In the genomic region with DNA sequence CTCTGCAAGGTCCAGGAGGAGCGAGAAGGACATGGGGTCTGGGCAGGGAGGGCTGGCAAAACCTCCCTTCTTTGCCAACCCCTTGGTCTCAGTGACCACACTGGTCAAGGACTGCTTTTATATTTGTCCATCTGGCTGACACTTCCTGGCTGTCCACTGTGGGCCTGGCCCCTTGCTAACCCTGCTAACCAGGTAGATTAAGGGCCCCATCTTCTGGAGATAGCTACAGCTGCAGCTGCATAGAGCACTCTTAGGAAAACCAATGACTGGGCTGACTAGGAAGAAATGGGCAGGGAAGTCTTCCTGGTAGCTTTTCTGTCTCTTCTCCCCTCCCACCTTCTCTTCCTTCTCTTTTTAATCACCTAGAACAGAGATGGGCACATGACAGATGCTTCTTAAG, we compare ENCODE assay signal across 18 mouse cellular contexts. TPM values are rescaled to one million over a fixed set of nuclear protein-coding genes. Genes with fewer than 3 reads are reported as not detected.
DNase-seq lines count a peak whose midpoint lies in the region; ATAC-seq and TF ChIP-seq lines count a peak whose summit lies in the region.
"Had no signal": no experiment of that assay in that cellular context is flagged by ENCODE, and none has a peak within 500 bp of the region (broad histone marks: within the 10 kb centered on the region; RNA-seq: fewer than 3 reads in every experiment).

No protein-coding gene starts in this region.

- no peak for ATAC-seq in hindbrain, postnatal 0 days
- no peak for ATAC-seq in hindbrain, embryonic 14.5 days (ENCODE audit: low FRiP score)
- no peak for ATAC-seq in lung, embryonic 14.5 days (ENCODE audit: insufficient read depth)
- peak; percentile 67 for ATAC-seq in liver, postnatal 0 days
- ATAC-seq: forebrain, embryonic 16.5 days had no signal

- no peaks in the 10 kb centered on the region for H3K9me3 ChIP-seq in hindbrain, postnatal 0 days (ENCODE audit: low read length)
- no peaks in the 10 kb centered on the region for H3K9me3 ChIP-seq in hindbrain, embryonic 14.5 days (ENCODE audit: control insufficient read depth, low read length)
- no peaks in the 10 kb centered on the region for H3K9me3 ChIP-seq in lung, embryonic 14.5 days (ENCODE audit: low read depth, low read length)
- H3K9me3 ChIP-seq in liver, postnatal 0 days (ENCODE audit: low read length) = no peaks in the 10 kb centered on the region
- H3K9me3 ChIP-seq: neural tube, embryonic 12.5 days had no signal

- no peak overlapping the region for H3K9ac ChIP-seq in hindbrain, postnatal 0 days (replicated peaks; ENCODE audit: low read length)
- no peak overlapping the region for H3K9ac ChIP-seq in hindbrain, embryonic 14.5 days
- no peak overlapping the region for H3K9ac ChIP-seq in lung, embryonic 14.5 days
- no peak overlapping the region for H3K9ac ChIP-seq in liver, postnatal 0 days (replicated peaks)
- H3K9ac ChIP-seq: neural tube, embryonic 12.5 days had no signal

- DNase-seq in adrenal gland, postnatal 10 days = peak; percentile 40
- no peak for DNase-seq in adrenal gland, adult 18-20 months (ENCODE audit: low spot score in 2 of 2)
- no peak for DNase-seq in hindbrain, postnatal 0 days (ENCODE audit: low spot score)
- no peak for DNase-seq in hindbrain, embryonic 14.5 days (ENCODE audit: low spot score)
- no peak for DNase-seq in lung, embryonic 14.5 days
- DNase-seq in lung, postnatal 14 days = no peak
- no peak for DNase-seq in liver, postnatal 0 days
- no peak for DNase-seq in right cerebral cortex, postnatal 10 days (ENCODE audit: low spot score in 2 of 2)
- DNase-seq: midbrain, embryonic 14.5 days; retina, postnatal 1 day had no signal

- H3K4me1 ChIP-seq in hindbrain, postnatal 0 days (ENCODE audit: insufficient read depth, low read length) = no peaks in the 10 kb centered on the region
- H3K4me1 ChIP-seq in hindbrain, embryonic 14.5 days (replicated peaks; ENCODE audit: control insufficient read depth, insufficient read depth, low read length) = no peaks in the 10 kb centered on the region
- no peaks in the 10 kb centered on the region for H3K4me1 ChIP-seq in lung, embryonic 14.5 days (ENCODE audit: insufficient read depth)
- H3K4me1 ChIP-seq in liver, postnatal 0 days (ENCODE audit: insufficient read depth) = peaks cover 15% of the 10 kb centered on the region
- H3K4me1 ChIP-seq: neural tube, embryonic 12.5 days had no signal

- no peak overlapping the region for H3K27ac ChIP-seq in hindbrain, postnatal 0 days
- no peak overlapping the region for H3K27ac ChIP-seq in hindbrain, embryonic 14.5 days
- no peak overlapping the region for H3K27ac ChIP-seq in lung, embryonic 14.5 days (ENCODE audit: low read depth)
- H3K27ac ChIP-seq in liver, postnatal 0 days (ENCODE audit: low read depth) = no peak overlapping the region
- H3K27ac ChIP-seq: macrophage; neural tube, embryonic 12.5 days had no signal

- WGBS in hindbrain, postnatal 0 days = 93% methylated on average over 1 of the region's 1 CpGs
- WGBS in hindbrain, embryonic 14.5 days = 94% methylated on average over 1 of the region's 1 CpGs
- 75% methylated on average over 1 of the region's 1 CpGs for WGBS in lung, embryonic 14.5 days
- 72% methylated on average over 1 of the region's 1 CpGs for WGBS in liver, postnatal 0 days (ENCODE audit: insufficient replicate concordance)

- peak; percentile 38; the same call in 1 of the 2 replicates for TF ChIP-seq CTCF in hindbrain, postnatal 0 days (IDR thresholded peaks at IDR 0.05; ENCODE audit: low read depth)
- TF ChIP-seq CTCF in lung, embryonic 14.5 days (IDR thresholded peaks at IDR 0.05; ENCODE audit: low read depth) = peak; percentile 15; the same call in 1 of the 2 replicates
- TF ChIP-seq CTCF in liver, postnatal 0 days (IDR thresholded peaks at IDR 0.05; ENCODE audit: low read depth) = peak; percentile 74

- H3K4me2 ChIP-seq in hindbrain, postnatal 0 days (ENCODE audit: low read depth, low read length) = no peak overlapping the region
- H3K4me2 ChIP-seq in hindbrain, embryonic 14.5 days (replicated peaks) = no peak overlapping the region
- H3K4me2 ChIP-seq in lung, embryonic 14.5 days = no peak overlapping the region
- no peak overlapping the region for H3K4me2 ChIP-seq in liver, postnatal 0 days (ENCODE audit: low read depth, low read length)
- H3K4me2 ChIP-seq: neural tube, embryonic 12.5 days had no signal

- H3K4me3 ChIP-seq in hindbrain, postnatal 0 days (ENCODE audit: low read length) = no peak overlapping the region
- no peak overlapping the region for H3K4me3 ChIP-seq in hindbrain, embryonic 14.5 days (replicated peaks; ENCODE audit: low read length)
- no peak overlapping the region for H3K4me3 ChIP-seq in lung, embryonic 14.5 days (ENCODE audit: low read depth, low read length)
- H3K4me3 ChIP-seq in liver, postnatal 0 days (ENCODE audit: low read depth, low read length) = no peak overlapping the region
- H3K4me3 ChIP-seq: neural tube, embryonic 12.5 days had no signal

- no peaks in the 10 kb centered on the region for H3K27me3 ChIP-seq in hindbrain, postnatal 0 days (ENCODE audit: insufficient read depth, low read length)
- no peaks in the 10 kb centered on the region for H3K27me3 ChIP-seq in hindbrain, embryonic 14.5 days (ENCODE audit: control insufficient read depth, insufficient read depth, low read length)
- no peaks in the 10 kb centered on the region for H3K27me3 ChIP-seq in lung, embryonic 14.5 days (ENCODE audit: insufficient read depth, low read length)
- H3K27me3 ChIP-seq in liver, postnatal 0 days (ENCODE audit: insufficient read depth, low read length) = 0 out of 2 replicates have a peak, but pooled peaks cover 6% of the 10 kb centered on the region
- H3K27me3 ChIP-seq: neural tube, embryonic 12.5 days had no signal

- TF ChIP-seq EP300 in liver, postnatal 0 days (IDR thresholded peaks at IDR 0.05; ENCODE audit: low read depth) = no peak

- no peaks in the 10 kb centered on the region for H3K36me3 ChIP-seq in hindbrain, postnatal 0 days (ENCODE audit: insufficient read depth, low read length)
- no peaks in the 10 kb centered on the region for H3K36me3 ChIP-seq in hindbrain, embryonic 14.5 days (replicated peaks; ENCODE audit: control insufficient read depth, insufficient read depth)
- no peaks in the 10 kb centered on the region for H3K36me3 ChIP-seq in lung, embryonic 14.5 days (ENCODE audit: insufficient read depth)
- H3K36me3 ChIP-seq in liver, postnatal 0 days (replicated peaks; ENCODE audit: insufficient read depth, low read length) = no peaks in the 10 kb centered on the region
- H3K36me3 ChIP-seq: neural tube, embryonic 12.5 days had no signal

RNA-seq across cellular contexts. Expression of a gene that starts 3.6 kb away (rescaled TPM):
- total RNA-seq in adrenal gland, postnatal 10 days (2021) = under 1 TPM in 1 of 2 experiments, not detected in 1; 0.63 TPM
- total RNA-seq in adrenal gland, adult 18-20 months (2021) = not detected
- not detected in 2 replicates for total RNA-seq in hindbrain, postnatal 0 days (2014; rRNA removed)
- polyA plus RNA-seq in hindbrain, postnatal 0 days (2015; fragmentation: Nextera tagmentation; extraction: Ambion mirVana) = not detected in 2 replicates
- not detected in 2 replicates for polyA plus RNA-seq in hindbrain, embryonic 14.5 days (2014; fragmentation: Nextera tagmentation; extraction: Ambion mirVana)
- not detected in 2 replicates for polyA plus RNA-seq in lung, embryonic 14.5 days (2014; fragmentation: Nextera tagmentation; extraction: Ambion mirVana)
- 0.38 and 0.43 TPM in 2 replicates for polyA plus RNA-seq in liver, postnatal 0 days (2015; fragmentation: Nextera tagmentation; extraction: Ambion mirVana)
- total RNA-seq: ES-E14; gastrocnemius, postnatal 4 days; heart, postnatal 10 days; layer of hippocampus, postnatal 14 days had no signal
- polyA plus RNA-seq: forebrain, embryonic 16.5 days; limb, embryonic 11.5 days; macrophage; midbrain, embryonic 14.5 days; neural tube, embryonic 12.5 days had no signal

RNA-seq across cellular contexts. Expression of a gene that starts 12.0 kb away (rescaled TPM):
- 10 to 100 TPM; 56.3 to 64.1 TPM for total RNA-seq in adrenal gland, postnatal 10 days (2021)
- 100 to 1,000 TPM; 125 to 147 TPM for total RNA-seq in adrenal gland, adult 18-20 months (2021)
- total RNA-seq in hindbrain, postnatal 0 days (2014; rRNA removed) = 49.4 and 57.5 TPM in 2 replicates
- polyA plus RNA-seq in hindbrain, postnatal 0 days (2015; fragmentation: Nextera tagmentation; extraction: Ambion mirVana) = 63.9 and 64.6 TPM in 2 replicates
- 79.2 and 82.1 TPM in 2 replicates for polyA plus RNA-seq in hindbrain, embryonic 14.5 days (2014; fragmentation: Nextera tagmentation; extraction: Ambion mirVana)
- 76.6 and 76.8 TPM in 2 replicates for polyA plus RNA-seq in lung, embryonic 14.5 days (2014; fragmentation: Nextera tagmentation; extraction: Ambion mirVana)
- polyA plus RNA-seq in liver, postnatal 0 days (2015; fragmentation: Nextera tagmentation; extraction: Ambion mirVana) = 91.2 and 91.9 TPM in 2 replicates

RNA-seq across cellular contexts. Expression of a gene that starts 14.8 kb away (rescaled TPM):
- total RNA-seq in adrenal gland, postnatal 10 days (2021) = 10 to 100 TPM; 59.7 to 75.1 TPM
- total RNA-seq in adrenal gland, adult 18-20 months (2021) = 100 to 1,000 TPM in 1 of 2 experiments, 10 to 100 TPM in 1; 85.6 to 115 TPM
- 134 and 142 TPM in 2 replicates for total RNA-seq in hindbrain, postnatal 0 days (2014; rRNA removed)
- polyA plus RNA-seq in hindbrain, postnatal 0 days (2015; fragmentation: Nextera tagmentation; extraction: Ambion mirVana) = 88.0 and 91.9 TPM in 2 replicates
- polyA plus RNA-seq in hindbrain, embryonic 14.5 days (2014; fragmentation: Nextera tagmentation; extraction: Ambion mirVana) = 70.0 and 74.7 TPM in 2 replicates
- polyA plus RNA-seq in lung, embryonic 14.5 days (2014; fragmentation: Nextera tagmentation; extraction: Ambion mirVana) = 5.5 and 7.3 TPM in 2 replicates
- 6.6 and 7.4 TPM in 2 replicates for polyA plus RNA-seq in liver, postnatal 0 days (2015; fragmentation: Nextera tagmentation; extraction: Ambion mirVana)

RNA-seq across cellular contexts. Expression of a gene that starts 25.6 kb away (rescaled TPM):
- total RNA-seq in adrenal gland, postnatal 10 days (2021) = 10 to 100 TPM; 42.6 to 90.1 TPM
- total RNA-seq in adrenal gland, adult 18-20 months (2021) = 1 to 10 TPM; 2.0 to 2.1 TPM
- not detected in 2 replicates for total RNA-seq in hindbrain, postnatal 0 days (2014; rRNA removed)
- not detected in 2 replicates for polyA plus RNA-seq in hindbrain, postnatal 0 days (2015; fragmentation: Nextera tagmentation; extraction: Ambion mirVana)
- not detected in 2 replicates for polyA plus RNA-seq in hindbrain, embryonic 14.5 days (2014; fragmentation: Nextera tagmentation; extraction: Ambion mirVana)
- polyA plus RNA-seq in lung, embryonic 14.5 days (2014; fragmentation: Nextera tagmentation; extraction: Ambion mirVana) = not detected in 2 replicates
- polyA plus RNA-seq in liver, postnatal 0 days (2015; fragmentation: Nextera tagmentation; extraction: Ambion mirVana) = 64.5 and 67.3 TPM in 2 replicates
- total RNA-seq: heart, postnatal 10 days; layer of hippocampus, postnatal 14 days had no signal
- polyA plus RNA-seq: forebrain, embryonic 16.5 days; macrophage; midbrain, embryonic 14.5 days; neural tube, embryonic 12.5 days had no signal

RNA-seq across cellular contexts. Expression of a gene that starts 39.2 kb away (rescaled TPM):
- total RNA-seq in adrenal gland, postnatal 10 days (2021) = 10 to 100 TPM; 34.9 to 50.2 TPM
- 10 to 100 TPM; 50.2 to 66.1 TPM for total RNA-seq in adrenal gland, adult 18-20 months (2021)
- 0.52 TPM in 1 of 2 replicates, not detected in the other for total RNA-seq in hindbrain, postnatal 0 days (2014; rRNA removed)
- polyA plus RNA-seq in hindbrain, postnatal 0 days (2015; fragmentation: Nextera tagmentation; extraction: Ambion mirVana) = 2.2 and 3.0 TPM in 2 replicates
- polyA plus RNA-seq in hindbrain, embryonic 14.5 days (2014; fragmentation: Nextera tagmentation; extraction: Ambion mirVana) = 1.7 TPM in 1 of 2 replicates, not detected in the other
- polyA plus RNA-seq in lung, embryonic 14.5 days (2014; fragmentation: Nextera tagmentation; extraction: Ambion mirVana) = 2.9 and 3.4 TPM in 2 replicates
- 5.8 and 6.4 TPM in 2 replicates for polyA plus RNA-seq in liver, postnatal 0 days (2015; fragmentation: Nextera tagmentation; extraction: Ambion mirVana)
- polyA plus RNA-seq: macrophage had no signal

Comparison
In these comparisons a context has a peak if more than half of its experiments do, and no peak if none do; other contexts are left out.
1. CTCF ChIP-seq: peak in every context shown above with its lines; median percentile 74 in liver, postnatal 0 days; 38 in hindbrain, postnatal 0 days; 15 in lung, embryonic 14.5 days.